Mouse (Mus musculus) E14TG2a.4 (cell line): ENCODE data around the gene Zbtb20.

Source experiments
- CTCF ChIP-seq: conservative IDR thresholded peaks from 2 replicates; pipeline ENCODE4 v1.5.1; 2014; ENCODE audit warnings: low read length
- POU5F1 ChIP-seq: IDR thresholded peaks from 2 replicates; pipeline ENCODE4 v1.6.1; 2014; ENCODE audit warnings: low read length, borderline replicate concordance

DNA sequence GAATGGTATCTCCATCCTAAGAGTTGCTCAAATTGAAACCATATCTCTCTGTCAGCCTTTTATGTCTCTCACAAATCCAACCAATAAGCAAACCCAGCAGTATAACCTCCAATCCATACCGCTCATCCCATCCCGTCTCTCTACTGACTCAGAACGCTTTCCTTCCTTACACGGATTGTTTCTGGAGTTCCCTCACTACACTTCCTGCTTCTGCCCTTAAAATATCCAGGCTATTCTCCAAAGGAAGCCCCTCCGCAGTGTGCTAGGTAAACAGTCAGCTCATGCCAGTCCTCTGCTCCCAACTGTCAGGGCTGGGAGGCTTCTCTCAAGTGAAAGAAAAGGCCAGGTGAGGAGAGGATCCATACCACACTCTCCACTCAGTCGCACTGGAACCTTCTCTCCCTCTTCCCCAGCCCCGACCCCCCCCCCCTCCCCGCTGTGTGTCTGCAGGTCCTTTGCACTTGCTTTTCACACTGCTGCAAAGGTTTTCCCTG is 563.2 kb downstream of the Zbtb20 start:
- TF ChIP-seq CTCF: no peak
- TF ChIP-seq POU5F1: no peak
